Mouse (Mus musculus) gastrocnemius, postnatal 10 days (tissue): ENCODE measurements at regions not wholly inside any gene's neighbourhood (a gene's known extent, or its start where the extent isn't known, plus 50 kb on each side); places are given as distances from the start of the nearest gene placed in this dataset.

Experiments used
- DNase-seq: peaks from one replicate; pipeline ENCODE4 v3.0.0; 2021; ENCODE audit warnings: mixed read lengths

DNA sequence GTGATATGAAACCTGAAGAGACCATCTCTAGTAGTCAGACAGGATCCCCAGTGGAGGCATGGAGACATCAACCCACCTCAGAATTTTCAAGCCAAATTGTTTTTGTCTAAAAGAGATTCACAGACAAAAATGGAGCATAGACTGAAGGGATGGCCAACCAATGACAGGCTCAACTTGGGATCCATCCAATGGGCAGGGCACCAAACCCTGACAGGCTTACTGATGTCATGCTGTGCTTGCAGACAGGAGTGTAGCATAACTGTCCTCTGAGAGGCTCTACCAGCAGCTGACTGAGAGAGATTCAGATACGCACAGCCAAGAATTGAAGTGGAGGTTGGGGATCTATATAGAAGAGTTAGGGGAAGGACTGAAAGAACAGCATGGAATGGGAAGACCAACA is 1461.4 kb upstream of the Adgrl3 start:
- DNase-seq, result peak; percentile 3

DNA sequence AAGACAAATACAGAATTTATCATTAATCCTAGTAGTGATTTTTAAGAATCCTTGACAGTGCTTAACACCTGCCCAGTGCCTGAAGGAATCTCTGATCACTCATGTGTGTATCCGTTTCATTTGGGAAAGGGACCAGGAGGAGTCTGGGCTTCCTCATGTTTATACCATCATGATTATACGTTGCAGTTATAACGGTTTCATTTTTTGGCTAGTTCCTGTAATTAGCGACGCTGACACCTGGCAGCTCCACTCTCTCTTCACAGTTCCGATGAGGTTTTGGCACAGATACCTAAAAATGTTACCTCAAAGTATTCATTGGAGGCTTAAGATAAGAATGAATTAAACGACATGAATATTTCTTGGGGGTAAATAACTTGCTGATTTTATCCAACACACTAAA is 1431.2 kb upstream of the Adgrl3 start:
- no peak for DNase-seq
